Mouse (Mus musculus) C2C12 (cell line): ENCODE results near the gene Rbm34. TPM values are rescaled to one million over a fixed set of nuclear protein-coding genes. Genes with fewer than 3 reads are reported as not detected.
"Not testable (repeated sequence)": the region's sequence is repeated elsewhere in the genome, so short reads cannot be mapped to it uniquely, and the experiment has no call there.

Experiments
- H3K27me3 ChIP-seq: one replicate; pipeline ENCODE4 v1.6.1; 2011; ENCODE audit not compliant: control insufficient read depth, insufficient read depth, insufficient read length
- H3K36me3 ChIP-seq: one replicate; pipeline ENCODE4 v1.6.1; 2011; ENCODE audit not compliant: control insufficient read depth, insufficient read depth
- H3K4me3 ChIP-seq: one replicate; pipeline ENCODE4 v1.5.1; 2011; ENCODE audit warnings: mild to moderate bottlenecking, control low read depth; ENCODE audit not compliant: poor library complexity, insufficient read depth, severe bottlenecking
- H3K79me2 ChIP-seq: one replicate; pipeline ENCODE4 v1.6.1; 2011; ENCODE audit not compliant: control insufficient read depth, insufficient read depth
- H3K79me3 ChIP-seq: one replicate; pipeline ENCODE4 v1.6.1; 2011; ENCODE audit warnings: low read depth, control low read depth
- H3ac ChIP-seq: one replicate; pipeline ENCODE3; 2011; ENCODE audit warnings: low read depth; ENCODE audit not compliant: control insufficient read depth, insufficient read length
- CEBPB ChIP-seq: IDR thresholded peaks from one replicate; pipeline ENCODE4 v1.6.1; 2011; ENCODE audit warnings: low read depth, mild to moderate bottlenecking, control low read depth, moderate library complexity
- CTCF ChIP-seq: IDR thresholded peaks from one replicate; pipeline ENCODE4 v1.5.1; 2011; ENCODE audit not compliant: control insufficient read depth, insufficient read depth, insufficient read length
- FOSL1 ChIP-seq: IDR thresholded peaks from one replicate; pipeline ENCODE4 v1.8.0; 2011; ENCODE audit warnings: mild to moderate bottlenecking, low read length; ENCODE audit not compliant: poor library complexity, insufficient read depth, severe bottlenecking
- MAX ChIP-seq: IDR thresholded peaks from one replicate; pipeline ENCODE4 v1.6.1; 2011; ENCODE audit warnings: mild to moderate bottlenecking, control low read depth
- MYOD1 ChIP-seq: IDR thresholded peaks from one replicate; pipeline ENCODE4 v1.6.1; 2011; ENCODE audit warnings: low read depth; ENCODE audit not compliant: control insufficient read depth, insufficient read length
- MYOG ChIP-seq: IDR thresholded peaks from one replicate; pipeline ENCODE4 v1.6.1; 2011; ENCODE audit not compliant: control insufficient read depth, insufficient read length; ENCODE audit errors: extremely low read depth
- USF1 ChIP-seq: IDR thresholded peaks from one replicate; pipeline ENCODE4 v1.6.1; 2011; ENCODE audit warnings: low read depth, mild to moderate bottlenecking, control low read depth, moderate library complexity
- polyA plus RNA-seq: library from polyadenylated mRNA; unstranded; fragments of >200 nt; fragmentation: generic; extraction: Trizol; gene quantifications from one replicate; pipeline ENCODE4 v1.2.1, GENCODE M21; 2012; ENCODE audit warnings: missing spikeins

The Rbm34 gene
- polyA plus RNA-seq, 1 experiment = 7.4 TPM

DNA sequence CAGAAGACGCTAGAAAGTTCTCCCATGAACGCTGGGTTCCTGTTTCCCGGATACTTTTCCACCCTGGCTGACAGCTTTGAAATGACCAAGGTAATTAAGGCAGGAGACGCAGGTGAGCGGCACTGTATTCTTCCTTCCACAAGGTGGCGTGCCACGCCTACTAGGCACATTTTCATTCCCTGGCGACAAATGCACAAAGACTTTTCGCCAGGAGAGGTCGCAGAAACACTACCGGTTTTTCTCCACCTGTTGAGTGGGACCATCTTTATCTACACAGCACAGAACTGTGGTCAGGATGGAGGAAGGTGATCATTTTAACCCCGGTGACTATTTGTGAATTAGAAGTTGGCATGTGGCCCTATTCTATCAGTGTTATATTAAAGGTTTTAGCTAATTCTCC lies 15.6 kb upstream of the Rbm34 start:
- no peak overlapping the region for H3K4me3 ChIP-seq
- no peaks in the 10 kb centered on the region for H3K79me2 ChIP-seq
- H3K79me3 ChIP-seq = no peaks in the 10 kb centered on the region
- TF ChIP-seq FOSL1 = no peak
- TF ChIP-seq MYOD1 = peak; percentile 6
- TF ChIP-seq MAX = peak; percentile 28
- TF ChIP-seq USF1 = no peak
- TF ChIP-seq CTCF = peak; percentile 96
- TF ChIP-seq MYOG = no peak
- H3ac ChIP-seq = no peak overlapping the region
- H3K27me3 ChIP-seq = no peaks in the 10 kb centered on the region
- H3K36me3 ChIP-seq = no peaks in the 10 kb centered on the region

- H3K36me3 ChIP-seq = no peaks in the 10 kb centered on the region
- no peaks in the 10 kb centered on the region for H3K79me3 ChIP-seq
- no peak overlapping the region for H3ac ChIP-seq
- H3K27me3 ChIP-seq = no peaks in the 10 kb centered on the region
- TF ChIP-seq CTCF (no peak), USF1 (no peak), MYOD1 (no peak), CEBPB (no peak), MYOG (no peak), MAX (no peak), FOSL1 (no peak)
- no peak overlapping the region for H3K4me3 ChIP-seq
- H3K79me2 ChIP-seq = no peaks in the 10 kb centered on the region
These were observed 9.2 kb upstream of the Rbm34 start for GRCm38 (mm10) chr8:126980046-126980445.

DNA sequence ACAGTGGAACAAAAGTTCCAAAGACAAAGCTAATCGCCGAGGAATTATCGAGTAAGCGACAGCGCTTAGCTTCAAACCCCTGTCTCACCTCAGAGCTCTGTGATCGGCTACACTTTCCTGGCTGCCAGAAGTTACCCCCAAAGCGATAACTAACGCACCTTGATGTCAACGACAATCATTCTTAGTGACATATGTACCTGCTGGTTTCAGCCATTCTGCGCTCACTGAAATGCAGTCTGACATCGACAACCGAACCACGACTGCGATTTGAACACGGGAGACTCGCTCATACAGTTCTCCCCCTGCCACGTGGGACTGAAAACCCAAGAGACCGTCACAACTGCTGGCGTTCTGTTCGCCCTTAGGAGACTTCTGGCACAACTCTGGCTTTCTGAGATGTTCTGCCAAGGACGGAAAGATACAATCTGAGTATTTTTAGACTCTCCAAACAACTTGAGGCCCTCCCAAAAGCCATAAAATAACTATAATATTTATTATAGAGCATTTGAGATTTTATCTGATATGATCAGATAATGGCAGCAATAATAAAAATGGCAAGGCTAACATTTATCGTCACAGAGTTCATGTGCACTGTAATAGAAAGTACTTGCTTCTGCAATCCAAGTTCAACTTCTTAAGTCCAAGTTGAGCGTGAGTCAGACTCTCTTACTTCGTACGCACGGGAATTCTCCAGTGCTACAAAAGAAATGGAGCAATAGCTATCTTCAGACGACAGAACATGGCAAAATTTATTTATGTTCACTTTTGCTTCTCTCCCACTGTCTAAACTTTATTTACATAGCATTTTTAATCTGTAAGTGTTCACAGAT lies 8.4 kb upstream of the Rbm34 start:
- TF ChIP-seq MYOG = no peak
- no peak for TF ChIP-seq USF1
- TF ChIP-seq MAX = no peak
- TF ChIP-seq MYOD1 = no peak
- no peak for TF ChIP-seq CEBPB
- no peak for TF ChIP-seq FOSL1
- TF ChIP-seq CTCF = no peak
- no peak overlapping the region for H3ac ChIP-seq

DNA sequence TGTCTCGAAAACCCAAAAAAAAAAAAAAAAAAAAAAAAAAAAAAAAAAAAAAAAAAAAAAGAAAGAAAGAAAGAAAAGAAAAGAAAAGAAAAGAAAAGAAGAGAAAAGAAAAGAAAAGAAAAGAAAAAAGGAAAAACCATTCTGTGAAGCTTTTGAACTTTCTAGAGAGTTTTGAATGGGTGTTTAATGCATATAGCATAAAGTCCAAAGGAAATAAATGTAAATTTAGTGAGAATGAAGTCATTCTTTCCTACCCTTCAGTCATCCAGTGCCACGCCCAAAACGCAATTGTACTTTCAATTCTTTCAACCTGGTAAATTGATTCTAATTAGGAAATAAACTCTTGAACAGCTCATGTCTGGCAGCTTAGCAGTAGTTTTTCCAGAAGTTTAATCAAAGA lies 7.7 kb upstream of the Rbm34 start:
- H3K79me3 ChIP-seq, H3K27me3 ChIP-seq, H3K36me3 ChIP-seq, H3ac ChIP-seq, H3K4me3 ChIP-seq, H3K79me2 ChIP-seq: not testable (repeated sequence)

More for the DNA sequence above, 8.4 kb upstream of the Rbm34 start:
- no peaks in the 10 kb centered on the region for H3K79me2 ChIP-seq
- no peak overlapping the region for H3K4me3 ChIP-seq
- H3K27me3 ChIP-seq = no peaks in the 10 kb centered on the region
- no peaks in the 10 kb centered on the region for H3K36me3 ChIP-seq
- H3K79me3 ChIP-seq = no peaks in the 10 kb centered on the region

DNA sequence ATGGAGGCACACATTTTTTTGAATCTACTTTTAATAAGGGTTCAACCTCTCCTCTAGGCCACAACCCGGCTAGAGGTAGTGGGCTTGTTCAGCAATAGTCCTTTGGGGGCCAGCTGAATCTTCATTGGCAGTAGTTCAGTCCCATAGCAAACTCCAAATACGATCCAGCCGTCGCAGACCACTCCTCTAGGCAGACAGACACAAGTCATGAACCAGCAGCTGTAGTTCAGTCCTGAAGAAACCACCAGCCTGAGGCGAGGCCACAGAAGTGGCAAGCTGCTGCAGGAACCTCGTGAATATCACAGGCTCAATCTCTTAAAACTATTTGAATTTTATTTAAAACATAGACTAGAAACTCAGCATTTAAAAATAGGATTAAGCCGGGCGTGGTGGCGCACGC lies 7.2 kb upstream of the Rbm34 start:
- Histone ChIP-seq H3K79me3 (no peaks in the 10 kb centered on the region), H3ac (no peak overlapping the region), H3K27me3 (no peaks in the 10 kb centered on the region), H3K79me2 (no peaks in the 10 kb centered on the region), H3K36me3 (no peaks in the 10 kb centered on the region), H3K4me3 (no peak overlapping the region)
- TF ChIP-seq MYOD1 = no peak
- no peak for TF ChIP-seq MYOG
- no peak for TF ChIP-seq CTCF
- TF ChIP-seq MAX = no peak
- no peak for TF ChIP-seq USF1
- TF ChIP-seq CEBPB = no peak
- TF ChIP-seq FOSL1 = no peak
